Mouse (Mus musculus): Measurements from ENCODE around the gene Lbhd2. TPM values are rescaled to one million over a fixed set of nuclear protein-coding genes. Genes with fewer than 3 reads are reported as not detected.

Lbhd2 gene
- polyA plus RNA-seq, 1 experiment from 2014 or later = not detected

GRCm38 (mm10) chr12:111441523-111441922, 34.9 kb downstream of the Lbhd2 start:
- H3K4me1 ChIP-seq (ENCODE audit: control insufficient read depth, insufficient read depth, low read length) = peaks cover 6% of the 10 kb centered on the region; the same call in 1 of the 2 replicates
- peaks cover 56% of the 10 kb centered on the region for H3K27me3 ChIP-seq (ENCODE audit: control insufficient read depth, insufficient read depth, low read length)
- no peak overlapping the region for H3K9ac ChIP-seq (ENCODE audit: low read length)
- ATAC-seq (ENCODE audit: insufficient read depth, low FRiP score, low TSS enrichment) (no peak), DNase-seq (ENCODE audit: low spot score) (no peak)
- no peaks in the 10 kb centered on the region for H3K9me3 ChIP-seq (ENCODE audit: control insufficient read depth, low read length)
- H3K4me3 ChIP-seq (ENCODE audit: low read depth, low read length) = no peak overlapping the region
- 60% methylated on average over 3 of the region's 3 CpGs for WGBS
- H3K4me2 ChIP-seq (ENCODE audit: low read depth) = no peak overlapping the region
- H3K27ac ChIP-seq (ENCODE audit: low read depth, low read length) = no peak overlapping the region
- no peaks in the 10 kb centered on the region for H3K36me3 ChIP-seq (ENCODE audit: control insufficient read depth, insufficient read depth, low read length)

GRCm38 (mm10) chr12:111442309-111443010, 35.9 kb downstream of the Lbhd2 start, which contains the start of gene Tnfaip2:
Gene Tnfaip2 (plus strand): TSS chr12:111442469.
- Histone ChIP-seq H3K27me3 (ENCODE audit: control insufficient read depth, insufficient read depth, low read length) (peaks cover 66% of the 10 kb centered on the region), H3K4me2 (ENCODE audit: low read depth) (peak within 1 kb of the TSS; percentile 78), H3K4me1 (ENCODE audit: control insufficient read depth, insufficient read depth, low read length) (peaks cover 6% of the 10 kb centered on the region; the same call in 1 of the 2 replicates), H3K4me3 (ENCODE audit: low read depth, low read length) (peak within 1 kb of the TSS; percentile 38), H3K27ac (ENCODE audit: low read depth, low read length) (no peak within 1 kb of the TSS), H3K9me3 (ENCODE audit: control insufficient read depth, low read length) (no peaks in the 10 kb centered on the region), H3K9ac (ENCODE audit: low read length) (0 out of 2 replicates have a peak within 1 kb of the TSS, but pooled peaks have one; percentile 18), H3K36me3 (ENCODE audit: control insufficient read depth, insufficient read depth, low read length) (no peaks in the 10 kb centered on the region)
- ATAC-seq (ENCODE audit: insufficient read depth, low FRiP score, low TSS enrichment) (peak; percentile 90), DNase-seq (ENCODE audit: low spot score) (peak; percentile 80)
- under 1% methylated on average over 48 of the region's 48 CpGs for WGBS

GRCm38 (mm10) chr12:111443011-111443870, 36.6 kb downstream of the Lbhd2 start:
- Histone ChIP-seq H3K9ac (ENCODE audit: low read length) (0 out of 2 replicates have a peak overlapping the region, but pooled peaks have one; percentile 18), H3K4me2 (ENCODE audit: low read depth) (peak overlapping the region; percentile 78), H3K4me1 (ENCODE audit: control insufficient read depth, insufficient read depth, low read length) (peaks cover 6% of the 10 kb centered on the region; the same call in 1 of the 2 replicates), H3K9me3 (ENCODE audit: control insufficient read depth, low read length) (no peaks in the 10 kb centered on the region), H3K4me3 (ENCODE audit: low read depth, low read length) (peak overlapping the region; percentile 38), H3K27ac (ENCODE audit: low read depth, low read length) (no peak overlapping the region), H3K36me3 (ENCODE audit: control insufficient read depth, insufficient read depth, low read length) (no peaks in the 10 kb centered on the region), H3K27me3 (ENCODE audit: control insufficient read depth, insufficient read depth, low read length) (peaks cover 73% of the 10 kb centered on the region)
- 10% methylated on average over 15 of the region's 15 CpGs for WGBS
- DNase-seq (ENCODE audit: low spot score) = no peak
- ATAC-seq (ENCODE audit: insufficient read depth, low FRiP score, low TSS enrichment) = no peak

- DNase-seq (ENCODE audit: low spot score) = no peak
- Histone ChIP-seq H3K27ac (ENCODE audit: low read depth, low read length) (no peak overlapping the region), H3K27me3 (ENCODE audit: control insufficient read depth, insufficient read depth, low read length) (peaks cover 83% of the 10 kb centered on the region), H3K4me2 (ENCODE audit: low read depth) (no peak overlapping the region), H3K4me3 (ENCODE audit: low read depth, low read length) (no peak overlapping the region), H3K9me3 (ENCODE audit: control insufficient read depth, low read length) (no peaks in the 10 kb centered on the region), H3K9ac (ENCODE audit: low read length) (no peak overlapping the region), H3K4me1 (ENCODE audit: control insufficient read depth, insufficient read depth, low read length) (peaks cover 6% of the 10 kb centered on the region; the same call in 1 of the 2 replicates), H3K36me3 (ENCODE audit: control insufficient read depth, insufficient read depth, low read length) (no peaks in the 10 kb centered on the region)
- WGBS = 16% methylated on average over 10 of the region's 10 CpGs
- ATAC-seq (ENCODE audit: insufficient read depth, low FRiP score, low TSS enrichment) = no peak
Observed at GRCm38 (mm10) chr12:111443921-111444831, 37.6 kb downstream of the Lbhd2 start.

- H3K4me1 ChIP-seq (ENCODE audit: control insufficient read depth, insufficient read depth, low read length) = peaks cover 6% of the 10 kb centered on the region; the same call in 1 of the 2 replicates
- 2% methylated on average over 52 of the region's 52 CpGs for WGBS
Observed at GRCm38 (mm10) chr12:111445161-111445889, 38.7 kb downstream of the Lbhd2 start.

DNA sequence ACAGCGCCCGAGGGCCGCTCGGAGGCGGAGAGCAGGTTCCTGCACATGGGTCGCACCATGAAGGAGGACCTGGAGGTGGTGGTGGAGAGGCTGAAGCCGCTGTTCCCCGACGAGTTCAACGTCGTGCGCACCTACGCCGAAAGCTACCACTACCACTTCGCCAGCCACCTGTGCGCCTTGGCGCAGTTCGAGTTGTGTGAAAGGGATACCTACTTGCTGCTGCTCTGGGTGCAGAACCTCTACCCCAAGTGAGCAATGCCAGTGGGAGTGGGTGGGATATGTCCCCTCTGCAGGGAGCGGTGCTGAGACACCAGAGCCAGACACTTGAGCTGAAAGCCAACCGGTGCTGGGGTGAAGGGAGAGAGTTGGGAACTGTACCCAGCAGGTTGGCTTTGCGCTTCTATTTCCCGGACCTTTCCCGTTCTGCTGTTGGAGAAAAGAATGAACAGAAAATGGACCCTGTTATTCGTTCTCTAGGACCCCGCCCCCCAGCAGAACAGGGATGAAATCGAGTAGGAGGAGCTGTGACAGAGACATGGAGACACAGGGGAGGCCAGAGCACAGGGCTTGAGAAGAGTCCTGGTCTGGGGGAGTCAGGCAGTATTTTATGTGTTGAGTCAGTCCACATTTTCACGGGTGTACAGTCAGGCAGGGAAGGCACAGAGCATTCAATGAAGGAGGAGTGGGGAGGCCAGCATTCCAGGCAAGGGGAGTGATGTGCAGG, 39.4 kb downstream of the Lbhd2 start:
- peaks cover 6% of the 10 kb centered on the region; the same call in 1 of the 2 replicates for H3K4me1 ChIP-seq (ENCODE audit: control insufficient read depth, insufficient read depth, low read length)
- H3K27me3 ChIP-seq (ENCODE audit: control insufficient read depth, insufficient read depth, low read length) = peaks cover 98% of the 10 kb centered on the region
- H3K9ac ChIP-seq (ENCODE audit: low read length) = no peak overlapping the region
- H3K4me2 ChIP-seq (ENCODE audit: low read depth) = no peak overlapping the region
- DNase-seq (ENCODE audit: low spot score) (no peak), ATAC-seq (ENCODE audit: insufficient read depth, low FRiP score, low TSS enrichment) (no peak)
- H3K36me3 ChIP-seq (ENCODE audit: control insufficient read depth, insufficient read depth, low read length) = no peaks in the 10 kb centered on the region
- H3K4me3 ChIP-seq (ENCODE audit: low read depth, low read length) = peak overlapping the region; percentile 10; the same call in 1 of the 2 replicates
- H3K27ac ChIP-seq (ENCODE audit: low read depth, low read length) = no peak overlapping the region
- no peaks in the 10 kb centered on the region for H3K9me3 ChIP-seq (ENCODE audit: control insufficient read depth, low read length)
- WGBS = 4% methylated on average over 27 of the region's 27 CpGs

More at GRCm38 (mm10) chr12:111445161-111445889, 38.7 kb downstream of the Lbhd2 start:
- ATAC-seq (ENCODE audit: insufficient read depth, low FRiP score, low TSS enrichment) (no peak), DNase-seq (ENCODE audit: low spot score) (peak; percentile 19)
- no peaks in the 10 kb centered on the region for H3K36me3 ChIP-seq (ENCODE audit: control insufficient read depth, insufficient read depth, low read length)
- H3K27me3 ChIP-seq (ENCODE audit: control insufficient read depth, insufficient read depth, low read length) = peaks cover 94% of the 10 kb centered on the region
- no peak overlapping the region for H3K4me2 ChIP-seq (ENCODE audit: low read depth)
- H3K4me3 ChIP-seq (ENCODE audit: low read depth, low read length) = peak overlapping the region; percentile 10; the same call in 1 of the 2 replicates
- no peaks in the 10 kb centered on the region for H3K9me3 ChIP-seq (ENCODE audit: control insufficient read depth, low read length)
- H3K9ac ChIP-seq (ENCODE audit: low read length) = no peak overlapping the region
- H3K27ac ChIP-seq (ENCODE audit: low read depth, low read length) = no peak overlapping the region

- Histone ChIP-seq H3K4me2 (ENCODE audit: low read depth) (no peak overlapping the region), H3K4me1 (ENCODE audit: control insufficient read depth, insufficient read depth, low read length) (peaks cover 6% of the 10 kb centered on the region; the same call in 1 of the 2 replicates), H3K9me3 (ENCODE audit: control insufficient read depth, low read length) (no peaks in the 10 kb centered on the region), H3K27me3 (ENCODE audit: control insufficient read depth, insufficient read depth, low read length) (peaks cover 97% of the 10 kb centered on the region), H3K27ac (ENCODE audit: low read depth, low read length) (no peak overlapping the region), H3K4me3 (ENCODE audit: low read depth, low read length) (no peak overlapping the region), H3K9ac (ENCODE audit: low read length) (no peak overlapping the region), H3K36me3 (ENCODE audit: control insufficient read depth, insufficient read depth, low read length) (no peaks in the 10 kb centered on the region)
- ATAC-seq (ENCODE audit: insufficient read depth, low FRiP score, low TSS enrichment) = no peak
- WGBS = 16% methylated on average over 5 of the region's 5 CpGs
- DNase-seq (ENCODE audit: low spot score) = no peak
Observed at GRCm38 (mm10) chr12:111446745-111447144, 40.1 kb downstream of the Lbhd2 start.

Measured in neural tube, embryonic 11.5 days (tissue).